Mouse (Mus musculus): ENCODE data around the gene 1700029I15Rik.

Gene 1700029I15Rik

GRCm38 (mm10) chr2:92381901-92382588, at the start of gene 1700029I15Rik:
Gene 1700029I15Rik, plus strand, starts transcription at chr2:92382538.
- no peak for DNase-seq (ENCODE audit: low read depth, low spot score)

DNA sequence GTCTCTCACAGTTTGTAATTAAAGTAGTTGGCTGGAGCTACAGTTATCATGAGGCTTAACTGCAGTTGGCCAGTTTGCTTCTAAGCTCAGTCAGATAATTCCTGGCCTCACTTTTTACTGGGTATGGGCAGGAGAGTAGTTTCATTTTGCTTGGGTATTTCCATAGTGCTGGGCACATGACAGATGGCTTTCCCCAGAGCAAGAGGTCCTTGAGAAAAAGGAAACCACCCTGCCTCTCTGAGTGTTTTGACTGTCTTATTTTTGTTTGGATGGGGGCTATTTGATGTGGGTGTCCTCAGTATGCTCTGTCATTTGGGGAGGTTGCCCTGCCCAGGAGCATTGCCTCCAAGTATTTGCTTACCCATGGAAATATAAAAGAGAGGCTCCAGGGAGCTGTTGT, 39.9 kb upstream of the 1700029I15Rik start:
- no peak for DNase-seq (ENCODE audit: low read depth, low spot score)

DNA sequence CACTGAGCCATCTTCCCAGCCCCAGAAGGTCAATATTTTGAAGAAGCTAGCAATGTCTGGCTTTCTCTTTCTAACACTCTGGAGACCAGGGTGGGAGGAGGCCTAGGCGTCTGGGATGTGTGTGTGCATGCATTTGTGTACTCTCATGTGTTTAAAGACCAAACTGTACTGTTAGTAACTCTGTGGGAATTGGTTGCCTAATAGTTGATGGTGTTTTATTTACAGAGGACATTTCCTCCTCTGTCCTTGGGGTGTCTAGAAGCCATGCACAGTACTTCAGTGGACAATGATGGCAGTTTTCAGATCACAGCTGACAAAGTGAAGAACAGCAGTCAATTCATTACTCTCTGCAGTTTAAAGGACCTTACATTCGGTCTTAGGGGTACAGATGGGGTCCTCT, 35.1 kb upstream of the 1700029I15Rik start:
- DNase-seq (ENCODE audit: low read depth, low spot score): no peak

- no peak for DNase-seq (ENCODE audit: low read depth, low spot score)
These were observed 32.5 kb upstream of the 1700029I15Rik start for GRCm38 (mm10) chr2:92349589-92350425.

GRCm38 (mm10) chr2:92350686-92351085, 31.7 kb upstream of the 1700029I15Rik start:
- DNase-seq (ENCODE audit: low read depth, low spot score): no peak

DNA sequence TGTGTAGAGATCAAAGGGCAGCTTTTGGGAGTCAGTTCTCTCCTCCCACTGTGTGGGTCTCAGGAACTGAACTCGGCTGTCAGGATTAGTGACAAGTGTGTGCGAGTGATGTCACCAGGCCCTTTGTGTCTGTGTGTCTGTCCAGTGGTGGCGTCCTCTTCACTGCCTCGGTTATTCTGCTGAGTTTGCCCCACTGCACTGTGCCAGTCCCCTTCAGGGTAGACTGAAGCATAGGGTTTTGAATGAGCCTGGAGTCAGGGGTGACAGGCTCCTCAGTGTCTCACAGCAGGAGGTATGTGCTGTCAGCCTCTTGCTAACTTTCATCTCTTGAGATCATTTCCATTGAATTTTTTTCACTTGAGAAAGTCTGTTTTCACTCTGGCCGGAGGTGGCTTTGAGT, 28.9 kb upstream of the 1700029I15Rik start:
- no peak for DNase-seq (ENCODE audit: low read depth, low spot score)

DNA sequence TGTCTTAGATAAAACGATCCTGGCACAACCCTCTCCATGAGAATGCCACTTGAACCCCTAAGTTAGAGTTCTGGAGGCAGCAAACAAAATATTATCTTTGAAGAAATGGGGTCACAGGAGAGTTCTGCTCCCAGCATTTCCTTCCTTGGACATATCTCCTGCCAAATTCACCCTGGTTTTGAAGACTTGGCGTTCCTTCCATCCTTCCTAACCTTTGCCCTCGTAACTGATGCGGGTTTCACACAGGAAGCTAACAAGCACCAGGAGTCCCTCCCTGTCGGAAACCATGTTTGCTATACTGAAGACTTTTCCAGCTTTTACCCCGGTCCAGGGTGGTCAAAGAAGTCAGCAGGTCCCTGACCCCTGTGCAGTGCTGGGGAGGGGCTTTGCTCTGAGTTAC, 28.1 kb upstream of the 1700029I15Rik start:
- no peak for DNase-seq (ENCODE audit: low read depth, low spot score)

DNA sequence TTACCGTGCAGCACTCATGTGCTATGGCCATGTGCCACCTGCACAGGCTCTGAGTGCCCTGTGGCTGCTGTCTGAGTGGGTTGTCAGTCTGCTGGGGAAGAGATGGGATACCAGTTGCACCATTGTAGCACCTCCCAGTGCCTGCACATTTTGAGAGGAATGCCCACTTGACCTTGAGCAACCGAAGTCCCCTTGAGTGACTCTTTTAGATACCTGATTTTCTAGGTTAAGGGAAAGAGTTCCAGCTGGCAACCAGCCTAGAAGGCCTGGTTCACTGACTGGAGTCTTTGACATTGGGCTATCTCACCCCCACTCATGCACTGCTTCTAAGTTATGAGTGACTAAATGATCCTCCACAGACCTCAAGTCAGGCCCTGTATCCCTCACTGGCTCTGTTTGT, 23.0 kb upstream of the 1700029I15Rik start:
- no peak for DNase-seq (ENCODE audit: low read depth, low spot score)

DNA sequence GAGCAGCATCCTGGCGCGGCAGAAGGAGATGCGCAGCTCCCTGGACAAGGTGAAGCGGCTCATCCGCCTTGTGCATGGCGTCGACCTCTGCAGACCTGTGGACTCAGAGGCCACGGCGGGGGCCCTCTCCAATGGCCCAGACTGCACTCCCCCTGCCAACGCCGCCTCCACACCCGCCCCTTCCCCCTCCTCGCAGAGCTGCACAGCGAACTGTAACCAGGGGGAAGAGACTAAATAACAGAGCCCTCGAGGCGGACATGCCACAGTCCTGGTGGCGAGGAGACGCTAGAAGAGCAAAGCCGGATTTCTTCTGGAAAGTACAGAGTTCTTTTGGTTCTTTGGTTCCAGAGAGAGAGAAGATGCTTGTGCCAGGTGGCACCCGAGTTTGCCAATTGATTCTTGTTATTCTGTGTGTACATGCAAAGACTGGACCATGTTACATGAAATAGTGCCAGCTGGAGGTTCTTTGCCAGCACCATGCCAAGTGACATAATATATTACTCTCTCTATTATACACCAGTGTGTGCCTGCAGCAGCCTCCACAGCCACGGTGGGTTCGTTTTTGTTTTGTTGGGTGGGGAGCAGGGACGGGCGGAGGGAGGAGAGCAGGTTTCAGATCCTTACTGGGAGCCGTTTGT, 22.0 kb upstream of the 1700029I15Rik start:
- DNase-seq (ENCODE audit: low read depth, low spot score): no peak

- no peak for DNase-seq (ENCODE audit: low read depth, low spot score)
These were observed 21.4 kb upstream of the 1700029I15Rik start for GRCm38 (mm10) chr2:92360893-92361292.

- DNase-seq (ENCODE audit: low read depth, low spot score): no peak
These were observed 20.5 kb upstream of the 1700029I15Rik start for GRCm38 (mm10) chr2:92361795-92362194.

GRCm38 (mm10) chr2:92362571-92363228, 19.6 kb upstream of the 1700029I15Rik start:
- DNase-seq (ENCODE audit: low read depth, low spot score): no peak

DNA sequence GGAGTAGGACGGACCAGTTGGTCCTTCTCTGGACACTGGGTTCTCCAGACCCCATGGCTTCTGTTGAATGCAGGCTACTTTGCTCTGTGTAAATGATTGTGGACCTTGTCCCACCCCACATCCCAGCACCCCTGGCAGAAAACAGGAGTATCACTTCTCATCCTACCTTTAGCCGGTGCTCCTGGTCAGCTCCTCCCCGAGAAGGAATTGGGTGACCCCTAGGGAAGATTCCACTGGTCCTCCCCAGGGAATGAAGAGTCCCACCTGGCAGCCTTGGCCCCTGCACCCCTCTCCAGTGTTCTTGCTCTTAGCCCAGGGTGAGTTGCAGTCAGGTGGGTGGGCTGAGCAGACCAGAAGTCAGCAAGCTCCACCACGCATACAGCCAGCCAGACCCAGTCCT, 18.3 kb upstream of the 1700029I15Rik start:
- DNase-seq (ENCODE audit: low read depth, low spot score): no peak

DNA sequence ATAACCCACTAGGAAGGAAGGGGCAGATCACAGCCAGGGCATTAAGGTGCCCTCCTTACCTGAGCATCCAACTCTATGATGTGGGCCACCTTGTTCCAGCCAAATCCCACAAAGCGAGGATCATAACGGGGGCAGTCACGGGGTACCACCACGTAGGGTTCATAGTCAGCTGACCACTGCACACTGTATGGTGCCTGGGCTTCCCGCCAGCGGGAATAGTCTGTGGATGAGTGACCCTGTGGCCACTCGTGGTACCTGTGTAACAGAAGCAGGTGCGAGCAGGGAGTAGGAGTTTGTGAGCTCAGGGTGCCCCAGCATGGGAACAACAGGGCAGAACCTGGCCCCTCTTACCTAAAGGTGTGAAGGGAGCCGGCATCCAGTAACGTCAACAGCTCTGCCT, 16.8 kb upstream of the 1700029I15Rik start:
- no peak for DNase-seq (ENCODE audit: low read depth, low spot score)

DNA sequence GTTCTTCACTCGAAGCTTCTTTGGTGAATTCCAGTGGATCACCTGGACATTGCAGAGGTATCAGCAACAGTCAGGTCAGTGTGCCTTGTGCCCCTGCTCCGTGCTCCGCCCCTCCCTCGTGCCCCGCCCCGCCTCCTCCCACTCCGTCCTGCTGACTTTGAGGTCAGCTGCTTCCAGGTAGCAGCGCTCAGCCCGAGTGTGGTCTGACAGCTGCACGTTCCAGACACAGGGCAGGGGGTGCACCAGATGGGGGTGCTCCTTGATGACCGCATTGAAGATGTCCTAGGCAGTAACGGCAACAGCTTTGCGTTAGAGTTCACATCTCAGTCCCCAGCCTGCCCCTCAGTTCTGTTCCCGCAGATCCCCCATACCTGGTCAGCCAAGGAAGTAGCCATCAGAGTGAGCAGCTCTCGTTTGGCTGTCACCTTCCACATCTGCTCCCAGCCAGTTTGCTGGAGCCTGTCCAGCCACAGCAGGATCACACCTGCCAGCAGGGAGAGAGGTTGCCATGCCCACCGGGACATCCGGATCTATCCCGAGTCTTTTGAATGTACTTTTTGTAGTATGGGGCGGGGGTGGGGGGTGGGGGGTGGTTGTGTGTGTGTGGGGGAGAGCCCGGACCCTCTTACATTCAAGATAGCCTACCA, 14.8 kb upstream of the 1700029I15Rik start:
- no peak for DNase-seq (ENCODE audit: low read depth, low spot score)

GRCm38 (mm10) chr2:92370375-92370774, 12.0 kb upstream of the 1700029I15Rik start:
- DNase-seq (ENCODE audit: low read depth, low spot score): no peak

DNA sequence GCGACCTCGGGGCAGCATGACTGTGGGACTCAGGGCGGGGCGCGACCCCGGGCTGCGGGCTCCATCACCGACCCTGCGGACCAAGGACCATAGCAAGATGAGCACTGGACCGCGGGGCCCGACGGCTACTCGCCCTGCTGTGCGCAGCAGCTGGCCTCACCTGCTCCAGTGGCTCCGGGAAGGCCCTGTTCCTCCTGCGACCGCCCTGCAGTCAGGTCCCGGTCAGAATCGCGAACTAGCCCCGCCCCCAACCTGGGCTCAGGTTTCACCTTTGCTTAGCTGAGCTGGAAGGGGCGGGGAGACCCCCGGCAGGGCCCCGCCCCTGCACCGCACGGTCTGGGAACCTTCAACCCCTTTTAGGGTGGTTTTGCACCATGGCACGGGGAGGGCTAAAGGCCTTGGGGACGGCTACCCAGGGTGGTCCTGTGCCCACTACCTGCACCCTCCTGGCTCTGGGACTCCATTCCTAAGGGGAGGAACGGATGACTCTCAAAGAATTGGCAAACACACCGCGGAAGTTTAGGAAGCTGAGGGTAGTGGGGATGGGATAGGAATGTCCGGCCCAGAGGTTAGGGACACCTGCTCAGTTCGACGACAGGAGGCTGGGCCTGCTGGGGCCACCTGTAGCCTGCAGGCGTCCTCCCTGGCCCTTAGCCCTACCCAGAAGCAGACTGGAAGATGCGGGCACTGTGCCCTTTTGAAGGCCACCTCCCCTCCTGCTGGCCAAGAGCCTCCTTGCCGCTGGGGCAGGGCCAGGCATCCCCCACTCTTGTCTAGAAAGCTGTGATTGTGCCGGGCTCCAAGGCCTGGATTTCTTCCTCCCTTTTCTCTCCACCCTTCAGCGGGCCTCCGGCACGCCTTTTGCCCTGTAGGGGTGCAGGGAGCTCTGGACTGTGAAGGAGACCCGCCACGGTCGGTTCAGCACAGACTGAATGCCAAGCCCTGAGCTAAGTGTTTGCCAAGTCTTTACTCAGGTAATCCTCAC, 11.2 kb upstream of the 1700029I15Rik start:
- DNase-seq (ENCODE audit: low read depth, low spot score): peak; percentile 56

DNA sequence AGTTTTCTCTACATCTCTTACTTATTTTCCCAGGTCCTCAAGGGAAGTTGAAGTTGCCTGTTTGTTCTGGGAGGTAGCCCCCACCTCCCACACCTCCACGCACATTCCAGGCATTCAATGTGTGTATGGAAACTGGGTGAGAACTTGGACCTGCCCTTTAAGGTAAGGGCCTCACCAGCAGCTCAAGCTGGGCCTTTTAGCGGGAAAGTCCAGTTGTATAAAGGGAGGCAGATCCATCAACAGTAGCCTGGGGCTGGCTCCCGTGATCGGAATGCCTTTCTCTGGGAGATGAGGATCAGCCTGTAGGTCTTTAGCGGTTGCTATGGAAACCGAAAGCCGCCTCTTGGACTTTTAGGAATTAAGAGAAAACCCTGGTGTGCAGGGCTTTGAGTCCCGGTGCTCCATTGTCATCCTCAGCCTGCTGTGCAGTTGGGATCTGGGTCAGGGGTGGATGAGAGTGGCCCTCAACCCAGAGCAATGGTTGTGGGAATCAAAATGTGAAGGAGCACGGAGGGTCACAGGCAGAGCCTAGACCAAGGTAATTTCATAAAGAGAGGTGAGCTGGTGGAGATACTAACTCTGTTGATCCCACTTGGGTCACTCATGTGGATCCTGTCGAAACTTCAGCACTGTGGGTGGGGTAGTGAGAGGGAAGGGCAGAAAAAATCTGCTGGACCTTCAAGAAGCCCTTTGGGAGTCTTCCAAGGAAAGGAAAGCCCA, 10.2 kb upstream of the 1700029I15Rik start:
- DNase-seq (ENCODE audit: low read depth, low spot score): no peak

DNA sequence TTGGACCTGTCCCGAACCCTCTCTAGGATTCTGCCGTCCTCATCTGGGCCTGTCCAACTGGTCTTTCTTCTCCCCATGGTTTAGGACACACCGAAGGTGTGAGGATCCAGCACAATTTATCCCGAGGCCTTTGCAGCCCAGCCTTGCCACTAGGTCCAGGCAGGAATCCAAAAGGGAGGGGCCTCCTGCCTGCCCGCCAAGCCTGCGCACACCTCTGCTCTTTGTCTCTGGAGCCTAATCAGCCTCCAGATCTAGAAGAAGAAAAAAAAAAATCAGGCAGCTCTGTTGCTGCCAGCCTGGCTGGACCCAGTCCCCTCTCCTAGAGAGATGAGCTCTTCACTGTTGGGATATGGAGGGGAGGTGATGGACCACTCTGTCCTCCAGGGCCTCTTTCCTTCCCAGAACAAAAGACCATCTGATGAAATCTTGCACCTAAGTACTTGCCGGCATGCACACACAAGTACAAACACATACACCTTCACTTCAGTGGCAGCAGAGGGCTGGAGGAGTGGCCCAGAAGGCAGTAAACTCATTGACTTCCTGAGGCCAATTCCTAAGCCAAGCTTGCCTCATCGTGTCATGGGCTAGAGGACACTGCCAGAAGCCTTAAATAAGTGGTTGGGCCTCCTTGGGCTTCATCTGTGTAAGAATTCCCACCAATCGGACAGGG, 9.4 kb upstream of the 1700029I15Rik start:
- no peak for DNase-seq (ENCODE audit: low read depth, low spot score)

All from CD4-positive, CD25-positive, alpha-beta regulatory T cell, adult 2 months (primary cell).